ENCODE assay signal across 7 mouse cellular contexts in the genomic region with DNA sequence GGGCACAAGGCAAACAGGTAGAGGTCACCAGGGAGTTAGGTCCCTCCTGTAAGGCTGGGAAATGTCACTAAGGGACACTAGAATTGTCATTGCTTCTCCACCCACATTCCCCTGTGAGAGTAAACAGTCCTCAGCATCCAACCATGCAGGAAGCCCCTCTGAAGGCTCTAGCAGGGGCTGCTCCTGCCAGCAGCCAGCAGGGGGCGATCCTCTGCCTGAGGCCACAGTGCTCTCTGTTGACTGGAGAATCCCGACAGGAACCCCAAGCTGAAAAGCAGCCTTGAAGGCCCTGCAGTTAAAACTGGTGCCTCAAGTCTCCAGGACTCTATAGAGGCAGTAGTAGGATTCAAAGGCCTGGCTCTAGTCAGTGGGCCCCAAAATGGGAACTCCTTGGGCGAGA. TPM values are rescaled to one million over a fixed set of nuclear protein-coding genes. Genes with fewer than 3 reads are reported as not detected.
A peak's percentile ranks its signal among the peaks of the same experiment; 100 is the strongest.
DNase-seq lines count a peak whose midpoint lies in the region; ATAC-seq and TF ChIP-seq lines count a peak whose summit lies in the region.

No protein-coding gene starts in this region.

- H3K27me3 ChIP-seq in kidney, adult 2 months (replicated peaks; ENCODE audit: control insufficient read depth, insufficient read depth, low read length), result no peaks in the 10 kb centered on the region
- no peaks in the 10 kb centered on the region for H3K27me3 ChIP-seq in MEL (ENCODE audit: control insufficient read depth in 1 of 2, insufficient read depth in 2 of 2, low read length in 2 of 2)
- no peaks in the 10 kb centered on the region for H3K27me3 ChIP-seq in liver, embryonic 14.5 days (ENCODE audit: control insufficient read depth, insufficient read depth, low read length)

- no peak for ATAC-seq in liver, embryonic 14.5 days (ENCODE audit: insufficient read depth)

- no peak for TF ChIP-seq POLR2A in kidney, adult 2 months (IDR thresholded peaks at IDR 0.05; ENCODE audit: low read depth, low read length)
- TF ChIP-seq POLR2A in MEL (IDR thresholded peaks at IDR 0.05; ENCODE audit: control insufficient read depth in 1 of 2, insufficient read depth in 1 of 2, low read depth in 1 of 2, low read length in 2 of 2, poor library complexity in 1 of 2), result no peak

- 45% methylated on average over 3 of the region's 3 CpGs for WGBS in kidney, adult 2 months
- 34% methylated on average over 3 of the region's 3 CpGs for WGBS in liver, embryonic 14.5 days (ENCODE audit: insufficient replicate concordance)

- no peak for DNase-seq in kidney, adult 2 months
- DNase-seq in kidney, adult 8-10 months, result no peak
- DNase-seq in B cell, adult 2 months, result peak; percentile 41 to 47
- DNase-seq in MEL (ENCODE audit: low read depth, low spot score), result peak; percentile 48
- no peak for DNase-seq in liver, embryonic 14.5 days (ENCODE audit: low read depth in 3 of 3, low spot score in 3 of 3)
- DNase-seq in cerebellum, adult 8-10 months, result no peak
- DNase-seq in kidney, postnatal 14 days, result no peak

- H3K9ac ChIP-seq in MEL (ENCODE audit: control insufficient read depth, low read depth, low read length, poor library complexity, severe bottlenecking), result no peak overlapping the region
- no peak overlapping the region for H3K9ac ChIP-seq in liver, embryonic 14.5 days (replicated peaks)

- H3K4me1 ChIP-seq in kidney, adult 2 months (ENCODE audit: control insufficient read depth, insufficient read depth, low read length), result no peaks in the 10 kb centered on the region
- H3K4me1 ChIP-seq in MEL (ENCODE audit: control insufficient read depth in 1 of 2, insufficient read depth in 2 of 2, low read length in 2 of 2), result no peaks in the 10 kb centered on the region
- no peaks in the 10 kb centered on the region for H3K4me1 ChIP-seq in liver, embryonic 14.5 days (replicated peaks; ENCODE audit: control insufficient read depth in 2 of 2, insufficient read depth in 2 of 2, low read length in 1 of 2)

- H3K36me3 ChIP-seq in kidney, adult 2 months (ENCODE audit: control insufficient read depth, insufficient read depth, low read length), result 0 out of 2 replicates have a peak, but pooled peaks cover 3% of the 10 kb centered on the region
- peaks cover 0 to 3% of the 10 kb centered on the region in 2 experiments; a peak in 1 of 4 replicates for H3K36me3 ChIP-seq in MEL (ENCODE audit: control insufficient read depth in 1 of 2, insufficient read depth in 2 of 2, low read length in 2 of 2)
- H3K36me3 ChIP-seq in liver, embryonic 14.5 days (replicated peaks; ENCODE audit: control insufficient read depth, insufficient read depth, low read depth), result peaks cover 72% of the 10 kb centered on the region

- TF ChIP-seq EP300 in MEL (IDR thresholded peaks at IDR 0.05; ENCODE audit: low read depth in 1 of 2, low read length in 2 of 2), result no peak
- no peak for TF ChIP-seq EP300 in liver, embryonic 14.5 days (IDR thresholded peaks at IDR 0.05; ENCODE audit: low read depth)

- no peak overlapping the region for H3K27ac ChIP-seq in kidney, adult 2 months (ENCODE audit: insufficient read depth, low read depth, low read length)
- H3K27ac ChIP-seq in MEL (ENCODE audit: control insufficient read depth, low read depth, low read length), result no peak overlapping the region
- H3K27ac ChIP-seq in liver, embryonic 14.5 days, result no peak overlapping the region

- TF ChIP-seq CTCF in kidney, adult 2 months (conservative IDR thresholded peaks at IDR 0.05; ENCODE audit: insufficient read depth, insufficient read length, low read depth, low read length), result peak; percentile 44
- TF ChIP-seq CTCF in MEL (IDR thresholded peaks at IDR 0.05 in 2 of 3, conservative IDR thresholded peaks at IDR 0.05 in 1 of 3; ENCODE audit: control insufficient read depth in 1 of 3, insufficient read depth in 1 of 3, low read depth in 2 of 3, low read length in 3 of 3, poor library complexity in 1 of 3, severe bottlenecking in 1 of 3), result peak; percentile 65 to 87 (median 82)
- peak; percentile 81 for TF ChIP-seq CTCF in liver, embryonic 14.5 days (IDR thresholded peaks at IDR 0.05; ENCODE audit: low read depth)

- no peak overlapping the region for H3K4me2 ChIP-seq in liver, embryonic 14.5 days (ENCODE audit: low read depth)

- TF ChIP-seq RAD21 in MEL (IDR thresholded peaks at IDR 0.05; ENCODE audit: low read depth, low read length), result no peak

- no peaks in the 10 kb centered on the region for H3K9me3 ChIP-seq in MEL (replicated peaks; ENCODE audit: insufficient read depth, low read length)
- H3K9me3 ChIP-seq in liver, embryonic 14.5 days (ENCODE audit: control insufficient read depth, low read length), result no peaks in the 10 kb centered on the region

- no peak overlapping the region for H3K4me3 ChIP-seq in kidney, adult 2 months (ENCODE audit: insufficient read depth, low read depth, low read length)
- no peak overlapping the region for H3K4me3 ChIP-seq in MEL (ENCODE audit: control insufficient read depth in 1 of 2, insufficient read depth in 1 of 2, low read depth in 2 of 2, low read length in 2 of 2)
- H3K4me3 ChIP-seq in liver, embryonic 14.5 days (ENCODE audit: insufficient read depth in 1 of 2, low read depth in 2 of 2, low read length in 2 of 2), result no peak overlapping the region

- no peaks in the 10 kb centered on the region for H3K79me2 ChIP-seq in MEL (ENCODE audit: control insufficient read depth, insufficient read depth, low read length, poor library complexity)

TF ChIP-seq in MEL, 35 proteins besides CTCF, POLR2A, EP300 and RAD21:
- TF ChIP-seq MXI1 (IDR thresholded peaks at IDR 0.05; ENCODE audit: low read depth, low read length) (no peak), SMC3 (IDR thresholded peaks at IDR 0.05; ENCODE audit: low read depth, low read length) (peak; percentile 40; the same call in 1 of the 2 replicates)
TF ChIP-seq in MEL: peak in this region for 1.

RNA-seq across cellular contexts. Expression of gene Dhx38, which starts 14.0 kb away (rescaled TPM):
- polyA plus RNA-seq in kidney, adult 2 months (2012; rRNA removed), result 14.6 TPM in 2 replicates
- total RNA-seq in MEL (2012; rRNA removed), result 50.6 and 54.6 TPM in 2 replicates
- 10 to 100 TPM; 43.3 to 72.1 TPM for polyA plus RNA-seq in MEL (2012; ENCODE audit: insufficient read depth in 1 of 2, insufficient read length in 2 of 2, low read depth in 1 of 2, low replicate concordance in 2 of 2, missing spikeins in 1 of 2)
- polyA plus RNA-seq in liver, embryonic 14.5 days (2012; rRNA removed), result 7.9 and 8.6 TPM in 2 replicates
- 8.2 TPM in 2 replicates for polyA plus RNA-seq in liver, embryonic 14.5 days (2014; fragmentation: Nextera tagmentation; extraction: Ambion mirVana)

RNA-seq across cellular contexts. Expression of gene Txnl4b, which starts 14.0 kb away (rescaled TPM):
- 6.6 and 8.5 TPM in 2 replicates for polyA plus RNA-seq in kidney, adult 2 months (2012; rRNA removed)
- 7.7 and 8.4 TPM in 2 replicates for total RNA-seq in MEL (2012; rRNA removed)
- polyA plus RNA-seq in MEL (2012; ENCODE audit: insufficient read depth in 1 of 2, insufficient read length in 2 of 2, low read depth in 1 of 2, low replicate concordance in 2 of 2, missing spikeins in 1 of 2), result 1 to 10 TPM in 1 of 2 experiments, not detected in 1; 9.5 TPM
- 2.2 TPM in 2 replicates for polyA plus RNA-seq in liver, embryonic 14.5 days (2012; rRNA removed)
- 10.0 and 12.8 TPM in 2 replicates for polyA plus RNA-seq in liver, embryonic 14.5 days (2014; fragmentation: Nextera tagmentation; extraction: Ambion mirVana)

RNA-seq across cellular contexts. Expression of gene Hp, which starts 27.3 kb away (rescaled TPM):
- polyA plus RNA-seq in kidney, adult 2 months (2012; rRNA removed), result 34.6 and 35.0 TPM in 2 replicates
- total RNA-seq in MEL (2012; rRNA removed), result 0.19 TPM in 1 of 2 replicates, not detected in the other
- polyA plus RNA-seq in MEL (2012; ENCODE audit: insufficient read depth in 1 of 2, insufficient read length in 2 of 2, low read depth in 1 of 2, low replicate concordance in 2 of 2, missing spikeins in 1 of 2), result under 1 TPM in 1 of 2 experiments, not detected in 1; 0.08 TPM
- 21.8 and 31.9 TPM in 2 replicates for polyA plus RNA-seq in liver, embryonic 14.5 days (2012; rRNA removed)
- polyA plus RNA-seq in liver, embryonic 14.5 days (2014; fragmentation: Nextera tagmentation; extraction: Ambion mirVana), result 27.8 and 50.8 TPM in 2 replicates

RNA-seq across cellular contexts. Expression of gene Dhodh, which starts 56.8 kb away (rescaled TPM):
- 18.2 and 20.0 TPM in 2 replicates for polyA plus RNA-seq in kidney, adult 2 months (2012; rRNA removed)
- 27.7 and 28.3 TPM in 2 replicates for total RNA-seq in MEL (2012; rRNA removed)
- polyA plus RNA-seq in MEL (2012; ENCODE audit: insufficient read depth in 1 of 2, insufficient read length in 2 of 2, low read depth in 1 of 2, low replicate concordance in 2 of 2, missing spikeins in 1 of 2), result 10 to 100 TPM in 1 of 2 experiments, not detected in 1; 52.5 TPM
- polyA plus RNA-seq in liver, embryonic 14.5 days (2012; rRNA removed), result 12.5 and 14.8 TPM in 2 replicates
- 15.3 and 19.0 TPM in 2 replicates for polyA plus RNA-seq in liver, embryonic 14.5 days (2014; fragmentation: Nextera tagmentation; extraction: Ambion mirVana)

RNA-seq across cellular contexts. Expression of gene Pmfbp1, which starts 57.8 kb away (rescaled TPM):
- 0.03 TPM in 1 of 2 replicates, not detected in the other for polyA plus RNA-seq in kidney, adult 2 months (2012; rRNA removed)
- total RNA-seq in MEL (2012; rRNA removed), result 0.23 and 0.39 TPM in 2 replicates
- polyA plus RNA-seq in MEL (2012; ENCODE audit: insufficient read depth in 1 of 2, insufficient read length in 2 of 2, low read depth in 1 of 2, low replicate concordance in 2 of 2, missing spikeins in 1 of 2), result under 1 TPM in 1 of 2 experiments, not detected in 1; 0.40 TPM
- polyA plus RNA-seq in liver, embryonic 14.5 days (2012; rRNA removed), result not detected in 2 replicates
- not detected in 2 replicates for polyA plus RNA-seq in liver, embryonic 14.5 days (2014; fragmentation: Nextera tagmentation; extraction: Ambion mirVana)

Comparison
In these comparisons a context has a peak if more than half of its experiments do, and no peak if none do; other contexts are left out.
1. DNase-seq: peak in B cell, adult 2 months (2 of 2) and MEL (single experiment); none in kidney, adult 2 months (single experiment), kidney, adult 8-10 months (0 of 2), liver, embryonic 14.5 days (0 of 3), cerebellum, adult 8-10 months (single experiment) and kidney, postnatal 14 days (single experiment).
2. RNA of gene Hp, which starts 27.3 kb away (polyA plus RNA-seq): 21.8 to 50.8 TPM in liver, embryonic 14.5 days and 34.6 to 35.0 TPM in kidney, adult 2 months; 0.08 TPM in MEL; every median in the first group is over 10 times any median in the second.
3. Peak in every context shown above with its lines, with median percentiles within 50 percentile points of each other: CTCF ChIP-seq.